Mouse (Mus musculus): ENCODE measurements at regions not wholly inside any gene's neighbourhood (a gene's known extent, or its start where the extent isn't known, plus 50 kb on each side); places are given as distances from the start of the nearest gene placed in this dataset.

DNA sequence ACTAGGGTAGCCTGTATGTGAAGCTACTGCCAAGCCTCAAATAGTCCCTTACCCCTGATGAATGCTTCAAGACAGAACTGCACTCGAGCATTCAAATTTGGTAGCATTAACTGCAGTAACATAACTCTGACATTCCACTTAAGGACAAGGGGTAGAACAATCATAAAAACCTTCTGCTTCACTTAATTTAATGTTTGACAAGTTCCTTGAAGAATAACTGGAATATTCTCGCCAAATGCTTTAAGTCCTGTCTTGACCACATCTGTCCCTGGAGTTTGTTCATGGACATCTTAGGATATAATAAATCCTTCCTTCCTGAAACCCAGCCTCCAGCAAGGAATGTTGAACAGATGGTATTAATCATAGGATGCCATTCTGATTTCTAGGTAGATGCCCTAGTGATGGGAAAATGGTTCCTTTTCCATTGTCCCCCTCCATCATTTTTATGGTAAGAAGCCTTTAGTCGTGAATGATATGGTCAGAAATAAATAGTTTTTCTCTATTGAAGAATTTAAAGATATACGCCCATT lies 154.7 kb upstream of the Gm15217 start:
- TF ChIP-seq CTCF (IDR thresholded peaks at IDR 0.05; ENCODE audit: borderline replicate concordance, insufficient read depth, low read length) (no peak), POLR2A (IDR thresholded peaks at IDR 0.05; ENCODE audit: low read depth, low read length) (no peak)
